Mouse (Mus musculus) embryonic fibroblast, embryonic 13.5 days (primary cell): ENCODE results near the gene Prelid3b. TPM values are rescaled to one million over a fixed set of nuclear protein-coding genes. Genes with fewer than 3 reads are reported as not detected.

ENCODE experiments used
- H3K27ac ChIP-seq: 2 replicates; pipeline ENCODE4 v1.5.1; 2012; ENCODE audit warnings: low read length, control low read depth, inconsistent platforms; ENCODE audit not compliant: insufficient read depth
- H3K4me1 ChIP-seq: 2 replicates; pipeline ENCODE4 v1.6.1; 2011; ENCODE audit warnings: low read length; ENCODE audit not compliant: control insufficient read depth, insufficient read depth
- H3K4me3 ChIP-seq: 2 replicates; pipeline ENCODE4 v1.5.1; 2011; ENCODE audit warnings: mild to moderate bottlenecking, control low read depth, low read length; ENCODE audit not compliant: insufficient read depth
- CTCF ChIP-seq: IDR thresholded peaks from 2 replicates; pipeline ENCODE4 v1.5.1; 2011; ENCODE audit warnings: mild to moderate bottlenecking, control low read depth, low read length, moderate library complexity, borderline replicate concordance; ENCODE audit not compliant: insufficient read depth
- POLR2A ChIP-seq: IDR thresholded peaks from 2 replicates; pipeline ENCODE4 v1.6.1; 2011; ENCODE audit warnings: low read depth, mild to moderate bottlenecking, control low read depth, low read length, moderate library complexity
- polyA plus RNA-seq: library from polyadenylated mRNA; stranded (reverse); fragments of >200 nt; gene quantifications from 2 replicates; pipeline ENCODE4 v1.2.4, GENCODE M21; 2011; ENCODE audit warnings: low read depth; ENCODE audit not compliant: missing spikeins, insufficient read length

Prelid3b gene
- polyA plus RNA-seq, result 75.1 and 87.6 TPM in 2 replicates

- Histone ChIP-seq H3K4me3 (peak within 1 kb of the TSS; percentile 67), H3K4me1 (no peaks in the 10 kb centered on the region), H3K27ac (peak within 1 kb of the TSS; percentile 7; the same call in 1 of the 2 replicates)
- peak; percentile 84 for TF ChIP-seq POLR2A
- TF ChIP-seq CTCF, result no peak
Measured at GRCm38 (mm10) chr2:174472818-174473549, at the start of gene Prelid3b. TSS of gene Prelid3b (minus strand) at chr2:174473081.

GRCm38 (mm10) chr2:174522134-174522533, 49.3 kb upstream of the Prelid3b start:
- Histone ChIP-seq H3K4me3 (no peak overlapping the region), H3K27ac (no peak overlapping the region), H3K4me1 (no peaks in the 10 kb centered on the region)
- TF ChIP-seq CTCF (no peak), POLR2A (no peak)

GRCm38 (mm10) chr2:174517141-174518079, 44.5 kb upstream of the Prelid3b start:
- Histone ChIP-seq H3K4me1 (no peaks in the 10 kb centered on the region), H3K27ac (no peak overlapping the region), H3K4me3 (no peak overlapping the region)
- TF ChIP-seq POLR2A (no peak), CTCF (no peak)

- H3K27ac ChIP-seq, result no peak overlapping the region
- no peak overlapping the region for H3K4me3 ChIP-seq
- no peak for TF ChIP-seq CTCF
- TF ChIP-seq POLR2A, result no peak
- H3K4me1 ChIP-seq, result no peaks in the 10 kb centered on the region
Measured at GRCm38 (mm10) chr2:174514887-174515286, 42.0 kb upstream of the Prelid3b start.

- no peak for TF ChIP-seq CTCF
- TF ChIP-seq POLR2A, result no peak
- Histone ChIP-seq H3K27ac (no peak overlapping the region), H3K4me1 (no peaks in the 10 kb centered on the region), H3K4me3 (no peak overlapping the region)
Measured at GRCm38 (mm10) chr2:174513827-174514226, 40.9 kb upstream of the Prelid3b start.

GRCm38 (mm10) chr2:174509825-174510224, 36.9 kb upstream of the Prelid3b start:
- TF ChIP-seq CTCF (no peak), POLR2A (no peak)
- no peaks in the 10 kb centered on the region for H3K4me1 ChIP-seq
- H3K27ac ChIP-seq, result no peak overlapping the region

GRCm38 (mm10) chr2:174507998-174508397, 35.1 kb upstream of the Prelid3b start:
- no peak overlapping the region for H3K27ac ChIP-seq
- no peak for TF ChIP-seq POLR2A
- TF ChIP-seq CTCF, result no peak
- H3K4me1 ChIP-seq, result no peaks in the 10 kb centered on the region
- no peak overlapping the region for H3K4me3 ChIP-seq

More at GRCm38 (mm10) chr2:174509825-174510224, 36.9 kb upstream of the Prelid3b start:
- H3K4me3 ChIP-seq, result no peak overlapping the region

- Histone ChIP-seq H3K4me1 (no peaks in the 10 kb centered on the region), H3K27ac (no peak overlapping the region), H3K4me3 (no peak overlapping the region)
- TF ChIP-seq POLR2A (no peak), CTCF (no peak)
Measured at GRCm38 (mm10) chr2:174502831-174503460, 30.1 kb upstream of the Prelid3b start.

GRCm38 (mm10) chr2:174502321-174502720, 29.4 kb upstream of the Prelid3b start:
- Histone ChIP-seq H3K4me3 (no peak overlapping the region), H3K4me1 (no peaks in the 10 kb centered on the region), H3K27ac (no peak overlapping the region)
- no peak for TF ChIP-seq POLR2A
- TF ChIP-seq CTCF, result no peak

GRCm38 (mm10) chr2:174501517-174501916, 28.6 kb upstream of the Prelid3b start:
- Histone ChIP-seq H3K4me3 (no peak overlapping the region), H3K4me1 (no peaks in the 10 kb centered on the region), H3K27ac (no peak overlapping the region)
- no peak for TF ChIP-seq POLR2A
- TF ChIP-seq CTCF, result no peak
